Mouse (Mus musculus) stomach, embryonic 16.5 days (tissue): ENCODE measurements around the gene Tmem190. TPM values are rescaled to one million over a fixed set of nuclear protein-coding genes. Genes with fewer than 3 reads are reported as not detected.

Experiments used
- ATAC-seq: fragments of 200-750 bp; cut with Nextera tagmentation; 2 replicates; pipeline ENCODE4 v1.8.0; 2017; ENCODE audit warnings: moderate number of reproducible peaks, moderate TSS enrichment; ENCODE audit not compliant: insufficient read depth, low FRiP score
- H3K27ac ChIP-seq: fragments of 300-500 bp; sonication (generic); 2 replicates; pipeline ENCODE4 v1.5.1; 2014; ENCODE audit warnings: low read length
- H3K27me3 ChIP-seq: fragments of 300-500 bp; sonication (generic); 2 replicates; pipeline ENCODE4 v1.6.1; 2014; ENCODE audit warnings: low read length, control low read depth, mixed read lengths; ENCODE audit not compliant: control insufficient read depth, insufficient read depth
- H3K36me3 ChIP-seq: fragments of 300-500 bp; sonication (generic); 2 replicates; pipeline ENCODE4 v1.6.1; 2014; ENCODE audit warnings: low read length; ENCODE audit not compliant: control insufficient read depth, insufficient read depth
- H3K4me1 ChIP-seq: fragments of 300-500 bp; sonication (generic); 2 replicates; pipeline ENCODE4 v1.6.1; 2014; ENCODE audit warnings: low read length, control low read depth, mixed read lengths; ENCODE audit not compliant: control insufficient read depth, insufficient read depth
- H3K4me2 ChIP-seq: fragments of 300-500 bp; sonication (generic); 2 replicates; pipeline ENCODE4 v1.6.1; 2014; ENCODE audit warnings: low read depth, low read length, mixed read lengths
- H3K4me3 ChIP-seq: fragments of 300-500 bp; sonication (generic); replicated peaks from 2 replicates; pipeline ENCODE4 v1.5.1; 2014; ENCODE audit warnings: mild to moderate bottlenecking, low read length
- H3K9ac ChIP-seq: fragments of 300-500 bp; sonication (generic); 2 replicates; pipeline ENCODE4 v1.6.1; 2014; ENCODE audit warnings: low read length
- H3K9me3 ChIP-seq: fragments of 300-500 bp; sonication (generic); replicated peaks from 2 replicates; pipeline ENCODE4 v1.6.1; 2016; ENCODE audit warnings: low read length, control low read depth; ENCODE audit not compliant: control insufficient read depth
- WGBS: fragments of 180-500 bp; shearing (Covaris S2); extraction: QIAGEN DNeasy Blood & Tissue Kit; methylation state at CpG from one replicate; pipeline ENCODE4 v1.1.7; 2014; 5-methylcytosine and 5-hydroxymethylcytosine counted together
- polyA plus RNA-seq: library from polyadenylated mRNA; unstranded; fragments of >200 nt; fragmentation: Nextera tagmentation; extraction: Ambion mirVana; gene quantifications from 2 replicates; pipeline ENCODE4 v1.2.1, GENCODE M21; 2015

Tmem190 gene
- polyA plus RNA-seq, 1 experiment from 2014 or later = 0.72 TPM

DNA sequence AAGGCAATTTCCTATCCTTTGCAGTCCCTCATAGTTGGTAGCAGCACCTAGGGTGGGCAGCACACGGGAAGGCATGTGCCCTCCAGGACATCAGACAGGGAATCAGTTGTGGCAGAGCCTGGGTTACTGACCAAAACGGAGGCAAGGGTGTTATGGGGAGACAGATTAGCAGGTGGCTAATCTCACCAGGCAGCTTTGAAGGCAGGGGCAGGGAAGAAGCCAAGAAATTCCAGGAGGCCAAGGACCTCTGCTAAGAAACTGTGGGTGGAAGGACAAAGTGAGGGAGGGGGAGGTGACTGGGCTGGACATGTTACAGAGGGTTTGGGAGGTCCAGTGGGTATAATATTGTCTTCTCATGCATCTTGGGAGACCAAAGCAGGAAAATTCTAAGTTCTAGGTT is 39.4 kb upstream of the Tmem190 start:
- Histone ChIP-seq H3K9me3 (no peaks in the 10 kb centered on the region), H3K4me2 (no peak overlapping the region), H3K36me3 (peaks cover 10% of the 10 kb centered on the region; the same call in 1 of the 2 replicates), H3K4me1 (peaks cover 32% of the 10 kb centered on the region), H3K4me3 (no peak overlapping the region), H3K27ac (no peak overlapping the region), H3K9ac (no peak overlapping the region), H3K27me3 (no peaks in the 10 kb centered on the region)
- 52% methylated on average over 2 of the region's 2 CpGs for WGBS
- ATAC-seq = no peak

GRCm38 (mm10) chr7:4744886-4745285 is 37.9 kb upstream of the Tmem190 start:
- H3K9ac ChIP-seq = no peak overlapping the region
- WGBS = over 99% methylated on average over 5 of the region's 6 CpGs
- H3K9me3 ChIP-seq = no peaks in the 10 kb centered on the region
- no peak for ATAC-seq
- H3K27ac ChIP-seq = no peak overlapping the region
- no peak overlapping the region for H3K4me3 ChIP-seq
- no peaks in the 10 kb centered on the region for H3K27me3 ChIP-seq
- peaks cover 26% of the 10 kb centered on the region for H3K4me1 ChIP-seq
- peaks cover 10% of the 10 kb centered on the region; the same call in 1 of the 2 replicates for H3K36me3 ChIP-seq
- H3K4me2 ChIP-seq = no peak overlapping the region

GRCm38 (mm10) chr7:4746326-4746980 is 36.3 kb upstream of the Tmem190 start:
- H3K9me3 ChIP-seq = no peaks in the 10 kb centered on the region
- no peak overlapping the region for H3K4me3 ChIP-seq
- peaks cover 10% of the 10 kb centered on the region; the same call in 1 of the 2 replicates for H3K36me3 ChIP-seq
- no peak overlapping the region for H3K4me2 ChIP-seq
- peaks cover 23% of the 10 kb centered on the region for H3K4me1 ChIP-seq
- no peaks in the 10 kb centered on the region for H3K27me3 ChIP-seq
- no peak for ATAC-seq
- H3K27ac ChIP-seq = no peak overlapping the region
- 89% methylated on average over 22 of the region's 22 CpGs for WGBS
- H3K9ac ChIP-seq = no peak overlapping the region

DNA sequence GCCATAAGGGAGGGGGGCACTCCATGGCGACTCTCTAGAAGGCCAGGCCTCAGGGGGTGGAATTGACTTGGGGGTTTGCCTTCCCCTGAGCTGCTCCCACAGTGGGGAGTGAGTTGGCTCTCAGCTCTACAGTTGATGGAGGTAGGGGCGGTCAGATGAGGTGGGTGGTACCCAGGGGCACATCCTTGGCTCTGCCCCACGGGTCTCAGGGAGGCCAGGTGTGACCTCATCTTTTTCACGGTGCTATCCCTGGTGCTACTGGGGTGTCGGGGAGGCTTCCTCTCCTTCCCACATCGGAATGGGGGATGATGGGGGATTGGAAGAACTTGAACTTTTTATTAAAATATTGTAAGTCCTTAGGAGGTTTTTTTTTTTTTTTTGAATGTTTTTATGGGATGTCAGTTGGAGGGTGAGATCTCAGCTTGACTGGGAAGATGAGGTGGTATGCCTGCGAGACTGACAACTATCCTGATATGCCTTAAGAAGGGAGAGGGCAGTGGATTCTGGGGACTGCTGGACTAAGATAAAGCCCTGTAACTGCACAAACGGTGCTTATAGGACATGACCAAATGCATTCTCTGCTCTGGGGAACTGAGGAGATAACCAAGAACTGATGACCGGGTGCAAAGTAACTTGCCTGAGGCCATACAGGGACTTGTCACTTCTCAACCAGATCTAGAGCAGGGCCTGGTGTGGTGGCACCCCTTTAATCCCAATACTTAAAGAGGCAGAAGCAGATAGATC is 35.4 kb upstream of the Tmem190 start:
- H3K4me2 ChIP-seq = no peak overlapping the region
- H3K4me3 ChIP-seq = no peak overlapping the region
- H3K4me1 ChIP-seq = peaks cover 23% of the 10 kb centered on the region
- no peak overlapping the region for H3K9ac ChIP-seq
- WGBS = 73% methylated on average over 9 of the region's 9 CpGs
- no peaks in the 10 kb centered on the region for H3K27me3 ChIP-seq
- H3K27ac ChIP-seq = no peak overlapping the region
- H3K9me3 ChIP-seq = no peaks in the 10 kb centered on the region
- no peak for ATAC-seq
- peaks cover 10% of the 10 kb centered on the region; the same call in 1 of the 2 replicates for H3K36me3 ChIP-seq

DNA sequence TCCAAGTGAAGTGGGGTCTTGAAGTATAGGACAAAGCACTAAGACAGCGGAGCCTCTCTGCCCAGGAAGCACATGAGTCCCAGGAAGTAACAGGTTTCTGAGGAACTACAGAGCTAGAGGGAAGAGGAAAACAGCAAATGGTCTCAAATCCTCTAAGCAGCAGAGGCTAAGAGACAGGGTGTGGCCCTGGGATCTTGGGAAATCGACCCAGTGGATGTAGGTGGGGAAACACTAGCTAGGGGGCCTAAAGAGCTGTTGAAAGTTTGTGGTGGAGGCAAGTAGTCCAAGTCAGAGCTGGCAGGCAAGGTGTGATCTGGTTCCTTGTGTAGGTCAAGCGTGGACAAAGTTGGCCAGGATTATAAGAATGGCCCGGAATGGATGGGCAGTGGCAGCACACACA is 34.4 kb upstream of the Tmem190 start:
- H3K4me3 ChIP-seq = no peak overlapping the region
- no peaks in the 10 kb centered on the region for H3K9me3 ChIP-seq
- 65% methylated on average over 4 of the region's 4 CpGs for WGBS
- H3K4me2 ChIP-seq = no peak overlapping the region
- peaks cover 10% of the 10 kb centered on the region; the same call in 1 of the 2 replicates for H3K36me3 ChIP-seq
- H3K4me1 ChIP-seq = peaks cover 23% of the 10 kb centered on the region
- no peak overlapping the region for H3K27ac ChIP-seq
- no peak overlapping the region for H3K9ac ChIP-seq
- no peak for ATAC-seq
- no peaks in the 10 kb centered on the region for H3K27me3 ChIP-seq

GRCm38 (mm10) chr7:4749169-4749568 is 33.6 kb upstream of the Tmem190 start:
- H3K27ac ChIP-seq = no peak overlapping the region
- no peak overlapping the region for H3K9ac ChIP-seq
- no peaks in the 10 kb centered on the region for H3K9me3 ChIP-seq
- 81% methylated on average over 2 of the region's 2 CpGs for WGBS
- peaks cover 10% of the 10 kb centered on the region; the same call in 1 of the 2 replicates for H3K36me3 ChIP-seq
- no peak overlapping the region for H3K4me3 ChIP-seq
- no peak overlapping the region for H3K4me2 ChIP-seq
- ATAC-seq = no peak
- peaks cover 20% of the 10 kb centered on the region for H3K4me1 ChIP-seq
- no peaks in the 10 kb centered on the region for H3K27me3 ChIP-seq

DNA sequence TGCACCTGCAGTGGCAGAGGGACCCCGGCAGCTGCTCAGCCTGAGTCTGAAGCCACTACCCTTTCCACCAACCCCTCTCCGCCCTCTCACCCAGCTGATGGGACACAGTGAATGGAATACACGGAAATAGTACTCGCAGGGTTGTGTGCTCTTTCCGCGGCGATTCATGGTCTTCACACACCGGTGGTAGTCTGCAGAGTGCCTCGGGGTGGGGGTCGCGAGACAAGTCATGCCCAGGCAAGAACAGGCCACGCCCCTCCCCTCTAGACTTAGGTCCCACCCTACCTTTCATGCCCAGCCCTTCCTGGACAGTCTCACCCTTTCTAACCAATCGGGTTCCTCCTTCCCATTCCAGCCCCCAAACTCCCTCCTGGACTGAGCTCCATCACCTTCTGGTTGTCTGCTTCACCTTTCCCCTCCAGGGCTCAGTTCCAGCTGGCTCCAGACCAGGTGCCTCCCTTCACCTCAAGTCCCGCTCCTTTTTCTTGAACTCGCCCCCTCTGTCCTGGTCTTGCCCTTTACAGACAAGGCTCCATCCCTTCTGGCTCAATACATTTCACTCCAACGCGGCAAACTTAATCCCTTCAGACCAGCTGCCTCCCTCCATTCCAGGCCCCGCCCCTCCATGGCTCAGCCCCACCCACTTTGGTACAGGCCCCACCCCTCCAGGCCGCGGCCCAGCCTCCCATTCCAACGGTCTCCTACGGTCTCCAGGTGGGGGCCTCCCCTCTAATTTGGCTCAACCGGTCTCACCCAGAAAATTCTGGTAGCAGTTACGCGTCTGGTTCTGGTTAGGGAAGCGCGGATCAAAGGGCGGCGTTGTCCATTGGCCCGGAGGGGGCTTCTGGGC is 30.5 kb upstream of the Tmem190 start:
- peak; percentile 88 for ATAC-seq
- Histone ChIP-seq H3K4me3 (peak overlapping the region; percentile 59), H3K4me2 (peak overlapping the region; percentile 78), H3K27ac (peak overlapping the region; percentile 79), H3K36me3 (no peaks in the 10 kb centered on the region), H3K27me3 (no peaks in the 10 kb centered on the region), H3K4me1 (peaks cover 20% of the 10 kb centered on the region), H3K9ac (peak overlapping the region; percentile 73), H3K9me3 (no peaks in the 10 kb centered on the region)
- WGBS = 1% methylated on average over 30 of the region's 30 CpGs

DNA sequence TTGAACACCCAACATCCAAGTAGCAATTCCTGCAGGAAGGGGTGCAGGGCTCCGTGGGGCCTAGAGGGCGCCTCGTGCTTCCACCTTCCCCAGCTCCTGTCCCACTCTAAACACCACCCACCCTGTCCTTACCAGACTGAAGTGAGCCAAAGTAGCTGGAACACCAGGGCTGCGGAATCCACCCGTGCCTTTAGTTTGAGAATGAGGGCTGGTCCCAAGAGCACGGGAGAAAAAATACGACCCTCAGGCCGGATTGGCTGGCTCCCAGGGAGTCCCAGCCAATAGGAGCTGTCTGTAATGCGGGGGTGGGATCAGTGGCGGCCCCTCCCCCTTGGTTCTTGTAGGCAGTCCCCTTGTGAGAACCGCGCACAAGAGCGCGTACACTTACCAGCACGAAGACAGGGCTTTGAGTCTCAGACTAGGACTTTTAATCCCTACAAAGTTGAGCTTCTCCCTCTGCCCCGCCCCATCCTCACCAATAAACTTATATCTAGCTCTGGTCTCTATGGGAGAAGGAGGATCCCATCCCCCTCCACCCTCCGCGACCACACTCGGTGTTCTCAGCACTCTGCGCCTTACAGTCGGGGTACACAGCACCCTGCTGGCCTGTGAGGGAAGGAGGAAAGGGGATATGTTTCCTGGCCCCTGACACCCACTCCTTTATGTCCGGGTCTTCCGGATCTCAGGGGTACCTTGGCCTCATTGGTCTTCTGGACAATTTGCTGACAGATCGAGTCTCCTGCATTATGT is 29.7 kb upstream of the Tmem190 start, which contains the start of gene Cox6b2:
Cox6b2 (minus strand) TSS at position 274 of the 750 bp plus-strand sequence.
- peak within 1 kb of the TSS; percentile 79 for H3K27ac ChIP-seq
- WGBS = 4% methylated on average over 24 of the region's 24 CpGs
- peak within 1 kb of the TSS; percentile 73 for H3K9ac ChIP-seq
- no peaks in the 10 kb centered on the region for H3K9me3 ChIP-seq
- H3K36me3 ChIP-seq = no peaks in the 10 kb centered on the region
- no peaks in the 10 kb centered on the region for H3K27me3 ChIP-seq
- peak; percentile 94 for ATAC-seq
- H3K4me3 ChIP-seq = peak within 1 kb of the TSS; percentile 59
- H3K4me2 ChIP-seq = peak within 1 kb of the TSS; percentile 78
- peaks cover 20% of the 10 kb centered on the region for H3K4me1 ChIP-seq
